Mouse (Mus musculus): ENCODE results near the gene Fgr. TPM values are rescaled to one million over a fixed set of nuclear protein-coding genes. Genes with fewer than 3 reads are reported as not detected.

The Fgr gene
- polyA plus RNA-seq, 1 experiment from 2014 or later, result 0.66 TPM

- Histone ChIP-seq H3K9me3 (ENCODE audit: low read depth, low read length) (no peaks in the 10 kb centered on the region), H3K4me3 (ENCODE audit: low read depth, low read length) (no peak overlapping the region), H3K9ac (no peak overlapping the region), H3K4me1 (ENCODE audit: insufficient read depth) (peaks cover 18% of the 10 kb centered on the region), H3K27me3 (ENCODE audit: insufficient read depth, low read length) (no peaks in the 10 kb centered on the region), H3K36me3 (ENCODE audit: insufficient read depth) (no peaks in the 10 kb centered on the region), H3K27ac (ENCODE audit: low read depth) (no peak overlapping the region), H3K4me2 (no peak overlapping the region)
- 35% methylated on average over 5 of the region's 5 CpGs for WGBS
- no peak for TF ChIP-seq CTCF (IDR thresholded peaks at IDR 0.05; ENCODE audit: low read depth)
- ATAC-seq (ENCODE audit: insufficient read depth) (no peak), DNase-seq (no peak)
These were observed 9.4 kb upstream of the Fgr start for GRCm38 (mm10) chr4:132964473-132964872.

DNA sequence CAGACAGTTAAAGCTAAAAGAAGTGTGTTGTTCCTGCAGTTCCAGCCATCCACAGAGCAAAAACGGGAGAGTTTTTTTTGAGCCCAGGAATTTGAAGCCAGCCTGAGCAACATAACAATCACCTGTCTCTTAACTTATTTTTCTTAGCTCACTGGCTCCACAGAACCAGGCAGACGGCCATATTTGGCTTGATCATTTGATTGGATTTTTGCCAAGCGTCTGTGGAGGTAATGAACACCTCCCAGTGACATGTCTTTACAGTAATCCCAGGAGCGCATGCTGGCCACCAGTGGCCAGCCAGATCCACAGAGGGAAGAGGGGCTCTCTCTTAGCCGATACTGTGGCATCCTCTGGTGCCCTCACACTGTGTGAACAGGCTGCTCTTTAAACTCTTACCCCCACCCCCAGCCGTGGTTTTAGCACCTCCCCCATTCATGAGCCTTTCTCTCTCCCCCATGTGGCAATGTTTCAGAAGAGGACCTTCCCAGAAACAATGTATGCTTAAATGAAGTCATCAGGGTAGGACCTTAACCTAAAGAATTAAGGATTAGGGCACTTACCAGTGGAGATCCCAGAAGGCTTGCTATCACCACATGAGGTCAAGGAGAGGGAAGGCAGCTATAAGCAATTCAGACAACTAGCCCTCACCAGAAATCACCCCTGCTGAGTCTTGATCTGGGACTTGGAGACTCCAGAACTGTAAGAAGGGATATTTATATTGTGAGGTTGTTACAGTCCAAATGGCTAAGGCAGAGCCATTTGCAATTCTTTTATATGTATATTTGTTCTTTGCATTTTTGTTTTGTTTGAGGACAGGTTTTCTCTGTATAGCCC, 5.6 kb upstream of the Fgr start:
- ATAC-seq (ENCODE audit: insufficient read depth) (no peak), DNase-seq (no peak)
- no peak for TF ChIP-seq CTCF (IDR thresholded peaks at IDR 0.05; ENCODE audit: low read depth)
- Histone ChIP-seq H3K4me3 (ENCODE audit: low read depth, low read length) (no peak overlapping the region), H3K4me1 (ENCODE audit: insufficient read depth) (0 out of 2 replicates have a peak, but pooled peaks cover 5% of the 10 kb centered on the region), H3K9me3 (ENCODE audit: low read depth, low read length) (no peaks in the 10 kb centered on the region), H3K9ac (no peak overlapping the region), H3K4me2 (no peak overlapping the region), H3K27ac (ENCODE audit: low read depth) (no peak overlapping the region), H3K36me3 (ENCODE audit: insufficient read depth) (no peaks in the 10 kb centered on the region), H3K27me3 (ENCODE audit: insufficient read depth, low read length) (0 out of 2 replicates have a peak, but pooled peaks cover under 1% of the 10 kb centered on the region)
- WGBS, result 32% methylated on average over 6 of the region's 6 CpGs

GRCm38 (mm10) chr4:132971601-132972000, 2.3 kb upstream of the Fgr start:
- H3K27ac ChIP-seq (ENCODE audit: low read depth), result no peak overlapping the region
- no peaks in the 10 kb centered on the region for H3K9me3 ChIP-seq (ENCODE audit: low read depth, low read length)
- ATAC-seq (ENCODE audit: insufficient read depth) (no peak), DNase-seq (no peak)
- H3K4me2 ChIP-seq, result no peak overlapping the region
- no peak overlapping the region for H3K9ac ChIP-seq
- H3K36me3 ChIP-seq (ENCODE audit: insufficient read depth), result no peaks in the 10 kb centered on the region
- WGBS, result 70% methylated on average over 6 of the region's 6 CpGs
- peaks cover 17% of the 10 kb centered on the region; the same call in 1 of the 2 replicates for H3K27me3 ChIP-seq (ENCODE audit: insufficient read depth, low read length)
- no peak for TF ChIP-seq CTCF (IDR thresholded peaks at IDR 0.05; ENCODE audit: low read depth)
- peaks cover 15% of the 10 kb centered on the region for H3K4me1 ChIP-seq (ENCODE audit: insufficient read depth)
- H3K4me3 ChIP-seq (ENCODE audit: low read depth, low read length), result no peak overlapping the region

DNA sequence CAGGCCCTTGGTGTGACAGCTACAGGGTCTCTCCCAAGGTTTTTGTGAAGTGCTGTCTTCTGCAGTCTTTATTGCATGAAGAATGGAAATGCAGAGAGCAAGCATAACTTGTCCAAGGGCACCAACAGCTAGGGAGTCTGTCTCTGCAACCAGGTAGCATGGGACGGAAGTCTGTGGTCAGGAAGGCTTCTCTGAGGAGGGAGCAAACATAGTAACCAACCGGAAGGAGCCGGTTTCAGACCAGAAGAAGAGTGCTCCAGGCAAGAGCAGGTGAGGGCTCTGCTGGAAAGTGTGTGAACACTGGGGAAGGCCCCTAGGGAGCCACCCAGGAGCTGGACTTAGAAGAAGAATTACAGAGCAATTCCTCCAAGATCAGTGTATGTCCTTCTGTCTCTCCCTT, 1.8 kb upstream of the Fgr start:
- Histone ChIP-seq H3K4me2 (no peak overlapping the region), H3K4me1 (ENCODE audit: insufficient read depth) (peaks cover 15% of the 10 kb centered on the region), H3K36me3 (ENCODE audit: insufficient read depth) (no peaks in the 10 kb centered on the region), H3K27me3 (ENCODE audit: insufficient read depth, low read length) (peaks cover 17% of the 10 kb centered on the region; the same call in 1 of the 2 replicates), H3K9ac (no peak overlapping the region), H3K4me3 (ENCODE audit: low read depth, low read length) (no peak overlapping the region), H3K27ac (ENCODE audit: low read depth) (0 out of 2 replicates have a peak overlapping the region, but pooled peaks have one; percentile 8), H3K9me3 (ENCODE audit: low read depth, low read length) (no peaks in the 10 kb centered on the region)
- ATAC-seq (ENCODE audit: insufficient read depth) (no peak), DNase-seq (no peak)
- WGBS, result 64% methylated on average over 3 of the region's 3 CpGs
- TF ChIP-seq CTCF (IDR thresholded peaks at IDR 0.05; ENCODE audit: low read depth), result no peak

GRCm38 (mm10) chr4:132972556-132972955, 1.3 kb upstream of the Fgr start:
- Histone ChIP-seq H3K4me3 (ENCODE audit: low read depth, low read length) (no peak overlapping the region), H3K36me3 (ENCODE audit: insufficient read depth) (no peaks in the 10 kb centered on the region), H3K9me3 (ENCODE audit: low read depth, low read length) (no peaks in the 10 kb centered on the region), H3K4me2 (no peak overlapping the region), H3K27me3 (ENCODE audit: insufficient read depth, low read length) (peaks cover 17% of the 10 kb centered on the region; the same call in 1 of the 2 replicates), H3K27ac (ENCODE audit: low read depth) (0 out of 2 replicates have a peak overlapping the region, but pooled peaks have one; percentile 8), H3K9ac (no peak overlapping the region), H3K4me1 (ENCODE audit: insufficient read depth) (peaks cover 15% of the 10 kb centered on the region)
- 24% methylated on average over 2 of the region's 2 CpGs for WGBS
- DNase-seq, result no peak
- ATAC-seq (ENCODE audit: insufficient read depth), result no peak
- TF ChIP-seq CTCF (IDR thresholded peaks at IDR 0.05; ENCODE audit: low read depth), result no peak

- H3K4me3 ChIP-seq (ENCODE audit: low read depth, low read length), result no peak overlapping the region
- ATAC-seq (ENCODE audit: insufficient read depth) (no peak), DNase-seq (no peak)
- H3K9me3 ChIP-seq (ENCODE audit: low read depth, low read length), result no peaks in the 10 kb centered on the region
- H3K27ac ChIP-seq (ENCODE audit: low read depth), result no peak overlapping the region
- WGBS, result 51% methylated on average over 8 of the region's 8 CpGs
- no peak for TF ChIP-seq CTCF (IDR thresholded peaks at IDR 0.05; ENCODE audit: low read depth)
- H3K27me3 ChIP-seq (ENCODE audit: insufficient read depth, low read length), result peaks cover 17% of the 10 kb centered on the region; the same call in 1 of the 2 replicates
- no peak overlapping the region for H3K4me2 ChIP-seq
- H3K9ac ChIP-seq, result no peak overlapping the region
- H3K4me1 ChIP-seq (ENCODE audit: insufficient read depth), result peaks cover 15% of the 10 kb centered on the region
- H3K36me3 ChIP-seq (ENCODE audit: insufficient read depth), result no peaks in the 10 kb centered on the region
These were observed 709 bp upstream of the Fgr start for GRCm38 (mm10) chr4:132973186-132973585.

GRCm38 (mm10) chr4:132974904-132975303, 1.0 kb downstream of the Fgr start:
- DNase-seq (peak; percentile 88), ATAC-seq (ENCODE audit: insufficient read depth) (no peak)
- peak overlapping the region; percentile 56 for H3K4me2 ChIP-seq
- peak overlapping the region; percentile 16; the same call in 1 of the 2 replicates for H3K4me3 ChIP-seq (ENCODE audit: low read depth, low read length)
- H3K36me3 ChIP-seq (ENCODE audit: insufficient read depth), result no peaks in the 10 kb centered on the region
- no peak for TF ChIP-seq CTCF (IDR thresholded peaks at IDR 0.05; ENCODE audit: low read depth)
- WGBS, result 2% methylated on average over 15 of the region's 15 CpGs
- H3K9me3 ChIP-seq (ENCODE audit: low read depth, low read length), result no peaks in the 10 kb centered on the region
- peak overlapping the region; percentile 7; the same call in 1 of the 2 replicates for H3K27ac ChIP-seq (ENCODE audit: low read depth)
- H3K9ac ChIP-seq, result no peak overlapping the region
- H3K4me1 ChIP-seq (ENCODE audit: insufficient read depth), result peaks cover 15% of the 10 kb centered on the region
- H3K27me3 ChIP-seq (ENCODE audit: insufficient read depth, low read length), result peaks cover 17% of the 10 kb centered on the region; the same call in 1 of the 2 replicates

Measured in lung, embryonic 14.5 days (tissue).